Mouse (Mus musculus) embryo, embryonic 11.5 days (tissue): ENCODE measurements around the gene Boc.

ENCODE experiments used
- DNase-seq: peaks from one replicate; pipeline ENCODE4 v3.0.0-alpha.2; 2012; ENCODE audit warnings: low read depth, low spot score

The Boc gene

GRCm38 (mm10) chr16:44527218-44527905, 31.3 kb downstream of the Boc start:
- no peak for DNase-seq

GRCm38 (mm10) chr16:44526689-44527088, 32.0 kb downstream of the Boc start:
- no peak for DNase-seq

DNA sequence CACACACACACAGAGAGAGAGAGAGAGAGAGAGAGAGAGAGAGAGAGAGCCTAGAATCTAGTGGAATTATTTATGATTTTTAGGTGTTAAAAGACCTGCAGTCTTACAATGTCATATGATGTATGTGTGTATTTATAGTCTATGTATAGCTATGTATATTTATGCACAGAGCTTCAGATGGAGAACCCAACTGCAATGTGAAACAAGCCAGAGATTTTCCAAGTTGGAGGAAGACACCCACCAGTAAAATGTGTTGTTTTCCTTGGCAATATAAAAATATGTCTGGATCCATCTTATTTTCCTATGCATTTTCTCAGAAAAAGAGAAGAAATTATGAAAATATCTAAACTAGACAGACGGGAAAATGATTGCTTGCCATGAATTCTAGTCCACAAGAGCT, 32.7 kb downstream of the Boc start:
- no peak for DNase-seq

GRCm38 (mm10) chr16:44523595-44523994, 35.1 kb downstream of the Boc start:
- no peak for DNase-seq

DNA sequence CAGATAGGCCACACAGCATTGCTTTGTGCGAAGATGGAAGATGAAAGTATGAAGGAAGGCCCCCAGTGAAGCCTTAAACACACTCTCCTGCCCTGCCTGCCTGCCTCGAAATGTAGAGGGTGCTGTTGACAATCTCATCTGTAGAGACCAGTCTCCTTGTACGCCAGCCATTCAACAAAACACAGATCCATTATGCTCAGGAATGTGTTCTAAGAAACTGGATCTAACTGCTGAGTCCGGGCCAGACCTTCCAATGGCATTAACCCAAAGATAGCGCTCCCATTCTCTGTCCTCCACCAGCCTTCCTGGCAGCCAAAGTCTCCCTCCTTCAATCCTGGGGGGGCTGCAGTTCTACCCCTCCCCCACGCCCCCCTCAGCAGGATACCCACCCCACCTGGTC, 42.2 kb downstream of the Boc start:
- DNase-seq: no peak

DNA sequence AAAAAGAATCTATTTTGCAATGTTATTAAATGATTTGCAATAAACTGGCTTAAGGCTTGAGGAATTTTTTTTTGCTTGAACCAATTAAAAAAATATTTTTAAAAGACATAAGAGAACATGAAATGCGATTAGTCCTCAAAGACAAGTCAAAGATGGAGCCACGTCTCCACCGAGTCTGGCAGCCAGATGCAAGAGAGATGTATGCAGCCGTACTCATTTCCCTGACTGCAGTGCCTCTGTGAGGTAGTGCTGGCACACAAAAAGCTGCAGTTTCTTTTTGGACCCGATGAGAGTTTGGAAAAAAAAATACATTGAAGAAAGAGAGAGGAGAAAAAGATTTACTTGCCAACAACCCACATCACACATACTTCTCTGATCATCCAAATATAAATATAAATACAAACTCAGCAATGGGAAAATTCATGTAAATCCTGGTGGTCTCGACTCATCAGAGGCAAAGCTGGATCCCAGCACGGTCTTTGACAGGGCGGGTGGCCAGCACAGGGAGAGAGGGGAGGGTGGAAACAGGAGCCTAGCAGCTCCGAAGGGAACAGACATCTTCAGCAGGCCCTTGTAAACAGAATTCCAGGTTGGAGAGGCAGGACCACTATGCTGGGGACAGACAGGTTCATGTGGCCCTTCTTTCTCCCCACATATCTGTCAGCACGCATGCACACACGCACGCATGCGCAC, 48.0 kb downstream of the Boc start:
- no peak for DNase-seq

DNA sequence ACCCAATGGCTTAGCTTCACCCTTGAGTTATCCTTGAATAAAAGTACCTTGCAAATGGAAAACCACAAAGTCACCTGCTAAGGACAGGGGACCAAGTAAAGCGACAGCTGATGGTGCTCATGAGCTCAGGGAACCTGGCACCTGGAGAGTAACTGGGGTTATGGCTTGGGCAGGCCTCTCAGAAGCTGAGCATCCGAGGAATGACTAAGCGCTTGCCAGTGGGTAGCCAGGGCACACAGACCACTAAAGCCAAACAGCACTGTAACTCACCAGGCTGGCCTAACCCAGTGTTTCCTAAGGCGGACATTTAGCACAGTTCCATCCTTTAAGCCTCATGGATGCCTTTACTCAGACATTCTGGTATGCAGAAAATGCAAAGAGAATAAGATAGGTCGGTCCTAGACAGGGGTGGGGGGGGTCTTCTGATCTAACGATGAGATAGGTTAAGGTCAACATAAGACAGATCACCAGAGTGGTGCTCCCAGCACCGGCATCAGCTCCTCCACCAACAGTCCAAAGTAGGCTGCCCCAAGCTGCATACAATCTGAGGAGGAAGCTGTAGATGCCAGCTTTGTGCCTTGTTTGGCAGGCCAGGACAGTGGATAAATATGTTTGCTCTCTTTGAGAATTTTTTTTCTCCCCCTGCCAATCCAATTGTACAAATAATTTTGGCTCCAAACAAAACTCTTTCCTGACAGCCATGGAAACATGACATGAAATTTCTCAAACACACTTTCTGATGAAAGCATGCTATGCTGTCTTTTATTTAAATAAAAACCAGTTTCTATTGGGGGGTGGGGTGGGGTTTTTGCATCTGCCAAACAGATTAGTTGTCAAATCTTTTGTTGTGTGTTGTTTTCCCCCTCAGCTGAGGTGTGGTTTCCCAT, 49.0 kb downstream of the Boc start:
- no peak for DNase-seq

DNA sequence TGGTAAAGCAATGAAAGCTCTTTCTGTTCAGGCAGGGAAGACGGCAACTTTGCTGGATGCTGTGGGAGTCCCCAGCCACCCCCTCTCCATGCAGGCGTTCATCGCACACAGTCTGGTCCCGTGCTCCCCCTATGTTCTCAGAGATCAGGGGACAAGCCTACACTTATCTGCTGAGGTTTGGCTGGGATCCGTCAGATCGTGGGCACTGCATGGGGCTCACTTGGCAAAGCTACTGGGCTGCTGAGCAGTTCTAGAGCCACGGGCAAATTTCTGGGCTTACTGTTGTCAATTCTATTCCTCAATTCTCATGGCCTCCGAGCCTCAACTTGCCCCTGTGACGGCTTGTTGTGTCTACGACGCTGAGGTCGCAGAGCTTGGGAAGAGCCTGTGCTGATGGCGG, 49.9 kb downstream of the Boc start:
- no peak for DNase-seq

GRCm38 (mm10) chr16:44508025-44508424, 50.7 kb downstream of the Boc start:
- no peak for DNase-seq

- no peak for DNase-seq
Measured at GRCm38 (mm10) chr16:44507027-44507929, 51.4 kb downstream of the Boc start.

DNA sequence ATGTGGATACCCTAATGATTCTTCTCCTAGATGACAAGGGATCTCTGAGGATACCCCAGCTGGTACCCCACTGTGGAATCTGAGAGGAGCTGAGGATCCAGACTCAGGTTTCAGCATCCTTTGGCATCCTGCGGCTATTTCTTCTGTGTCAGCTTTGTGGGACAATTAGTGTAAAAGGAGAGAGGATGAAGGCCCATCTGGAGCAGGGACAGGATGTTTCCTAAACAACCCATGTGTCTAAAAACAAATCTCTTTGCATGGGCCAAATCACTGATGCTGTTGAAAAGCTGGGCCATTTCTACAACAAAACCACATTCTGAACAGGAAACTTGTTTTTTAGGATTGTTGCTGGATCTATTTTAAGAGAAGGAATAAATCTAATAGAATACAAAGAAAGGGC, 53.5 kb downstream of the Boc start:
- DNase-seq: no peak

DNA sequence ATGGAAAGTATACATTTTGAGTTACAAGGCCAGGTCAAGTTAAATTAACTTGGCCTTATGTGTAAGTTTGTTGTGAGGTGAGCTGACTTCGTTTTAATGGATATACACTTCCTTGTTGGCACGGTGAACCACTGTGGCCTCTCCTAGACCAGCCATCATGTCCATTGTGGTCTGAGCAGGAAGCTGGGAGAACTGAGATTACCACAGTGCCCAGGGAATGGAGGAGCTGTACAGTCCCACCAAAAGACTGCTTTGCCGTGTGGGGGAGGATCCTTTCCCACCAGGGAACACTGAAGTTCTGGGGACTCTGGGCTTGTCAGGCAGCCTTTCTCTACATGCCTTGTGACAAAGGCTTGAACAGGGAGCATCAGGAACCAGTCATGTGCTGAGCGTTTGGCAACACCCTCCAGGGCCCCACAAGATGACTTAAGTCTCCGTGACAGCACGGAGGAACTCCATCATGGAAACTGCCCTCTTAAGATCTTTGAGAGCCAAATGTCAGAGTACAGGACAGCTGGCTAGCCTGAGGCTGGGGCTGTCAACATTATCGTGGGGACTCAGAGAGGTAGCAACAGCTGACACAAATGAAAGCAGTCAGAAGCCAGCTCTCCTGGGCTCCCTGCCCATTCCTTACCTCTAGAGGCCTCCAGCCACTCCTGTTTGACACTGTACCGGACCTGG, 55.7 kb downstream of the Boc start:
- no peak for DNase-seq

DNA sequence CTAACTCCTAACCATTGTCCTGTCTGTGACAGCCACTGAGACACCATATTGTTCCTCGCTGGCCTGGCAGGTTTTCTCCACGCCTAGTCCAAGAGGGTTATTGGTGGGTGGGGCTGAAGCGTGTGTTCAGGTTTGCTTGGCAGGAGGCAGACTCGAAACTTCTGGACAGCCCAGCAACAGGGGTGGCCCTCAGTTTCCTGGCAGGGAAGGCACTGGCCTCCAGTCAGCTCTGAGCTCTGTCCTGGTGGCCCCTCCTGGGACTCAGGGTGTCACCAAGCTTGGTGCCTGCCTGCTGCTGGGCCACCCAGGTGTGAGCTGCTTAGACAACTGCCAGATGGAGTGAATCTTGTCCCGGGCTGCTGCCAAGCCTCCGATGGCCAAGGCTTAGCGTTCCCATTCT, 56.4 kb downstream of the Boc start:
- DNase-seq: no peak

DNA sequence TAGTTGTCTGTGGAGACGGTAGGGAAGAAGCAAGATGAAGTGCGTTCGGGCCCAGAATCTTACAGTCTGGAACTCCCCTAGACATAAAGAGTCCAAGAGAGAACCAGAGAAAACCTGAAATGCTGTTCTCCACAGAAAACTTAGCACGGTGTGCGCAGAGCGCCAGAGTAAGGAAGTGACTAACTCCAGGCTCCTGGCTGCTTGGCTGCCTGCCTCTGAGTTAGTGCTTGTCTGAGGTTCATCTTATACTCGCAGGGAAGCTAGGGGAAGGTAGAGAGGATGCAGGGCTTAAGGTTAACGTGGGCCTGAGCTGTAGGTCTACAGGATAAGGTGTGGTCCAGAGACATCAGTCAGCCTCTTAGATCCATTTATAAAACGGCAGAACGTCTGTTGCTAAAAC, 56.9 kb downstream of the Boc start:
- no peak for DNase-seq

DNA sequence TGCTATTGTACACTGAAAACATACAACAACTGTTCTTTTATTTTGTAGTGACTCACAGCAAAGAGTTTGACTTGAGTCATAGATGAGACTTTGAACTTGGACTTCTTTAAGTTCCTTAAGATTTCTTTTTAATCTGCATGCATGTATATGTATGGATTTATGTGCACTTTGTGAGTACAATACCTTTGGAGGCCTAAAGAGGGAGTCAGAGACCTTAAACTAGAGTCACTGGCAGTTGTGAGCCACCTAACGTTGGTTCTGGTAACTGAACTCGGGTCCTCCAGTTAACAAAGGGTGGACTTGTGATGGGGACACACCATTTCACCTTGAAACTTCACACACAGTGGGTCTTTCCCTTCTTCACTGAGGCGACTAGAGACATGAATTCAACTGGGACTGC, 60.2 kb downstream of the Boc start:
- no peak for DNase-seq

- DNase-seq: no peak
Measured at GRCm38 (mm10) chr16:44496971-44497464, 61.7 kb downstream of the Boc start.

GRCm38 (mm10) chr16:44494441-44495108, 64.1 kb downstream of the Boc start:
- peak; percentile 55 for DNase-seq

DNA sequence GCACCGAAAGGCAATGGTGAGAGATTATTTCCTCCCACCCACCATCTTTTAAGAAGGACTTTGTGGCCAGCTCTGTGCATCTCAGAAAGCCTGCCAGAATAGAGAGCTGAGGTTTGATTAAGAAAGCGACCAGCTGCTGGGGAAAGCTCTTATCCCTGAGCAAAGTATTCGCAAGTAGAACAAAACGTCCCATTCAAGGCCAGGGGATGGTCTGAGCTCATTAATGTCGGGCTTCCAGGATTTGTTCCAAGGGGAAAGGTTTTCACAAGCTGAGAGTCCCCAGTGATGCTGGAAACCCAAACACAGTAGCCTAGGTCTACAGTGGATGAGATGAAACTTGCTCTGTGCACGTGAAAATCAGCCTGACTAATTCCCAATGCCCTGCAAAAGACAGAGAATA, 64.8 kb downstream of the Boc start:
- no peak for DNase-seq

DNA sequence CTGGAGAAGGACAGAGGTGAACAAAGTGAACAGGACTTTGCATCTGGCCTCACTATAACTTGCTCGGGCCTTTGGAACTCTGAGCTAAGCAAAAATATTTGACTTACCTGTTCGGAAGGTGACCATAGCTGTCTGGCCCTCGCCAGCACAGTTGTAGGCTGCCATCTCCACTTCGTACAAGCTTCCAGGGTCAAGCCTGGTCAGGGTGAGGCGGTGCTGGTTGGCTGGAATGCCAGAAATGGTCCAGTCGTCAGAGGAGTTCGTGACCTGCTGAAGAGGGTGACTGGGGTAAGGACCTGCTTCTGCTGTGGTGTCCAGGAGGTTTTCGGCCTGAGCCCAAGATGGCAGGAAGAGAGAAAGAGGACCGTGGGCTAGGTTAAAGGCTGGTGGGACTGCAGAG, 66.0 kb downstream of the Boc start:
- no peak for DNase-seq

GRCm38 (mm10) chr16:44492151-44492550, 66.5 kb downstream of the Boc start:
- no peak for DNase-seq
